Mouse (Mus musculus) heart, embryonic 13.5 days (tissue): ENCODE results near the gene Rras2. TPM values are rescaled to one million over a fixed set of nuclear protein-coding genes. Genes with fewer than 3 reads are reported as not detected.

Experiments used
- ATAC-seq: fragments of 200-750 bp; cut with Nextera tagmentation; 2 replicates; pipeline ENCODE4 v1.8.0; 2017; ENCODE audit warnings: moderate TSS enrichment; ENCODE audit not compliant: insufficient number of reproducible peaks, low FRiP score, low TSS enrichment; ENCODE audit errors: extremely low read depth
- H3K27ac ChIP-seq: fragments of 300-500 bp; sonication (generic); replicated peaks from 2 replicates; pipeline ENCODE4 v1.5.1; 2015; ENCODE audit warnings: moderate library complexity, mild to moderate bottlenecking, inconsistent platforms
- H3K27me3 ChIP-seq: fragments of 300-500 bp; sonication (generic); replicated peaks from 2 replicates; pipeline ENCODE4 v1.6.1; 2015; ENCODE audit warnings: mild to moderate bottlenecking, inconsistent platforms
- H3K36me3 ChIP-seq: fragments of 300-500 bp; sonication (generic); 2 replicates; pipeline ENCODE4 v1.6.1; 2015; ENCODE audit warnings: mild to moderate bottlenecking, inconsistent platforms
- H3K4me1 ChIP-seq: fragments of 300-500 bp; sonication (generic); 2 replicates; pipeline ENCODE4 v1.6.1; 2015; ENCODE audit warnings: inconsistent platforms
- H3K4me2 ChIP-seq: fragments of 300-500 bp; sonication (generic); 2 replicates; pipeline ENCODE4 v1.6.1; 2015; ENCODE audit warnings: inconsistent platforms, mild to moderate bottlenecking, moderate library complexity
- H3K4me3 ChIP-seq: fragments of 300-500 bp; sonication (generic); 2 replicates; pipeline ENCODE4 v1.5.1; 2015; ENCODE audit warnings: moderate library complexity, mild to moderate bottlenecking, inconsistent platforms
- H3K9ac ChIP-seq: fragments of 300-500 bp; sonication (generic); 2 replicates; pipeline ENCODE4 v1.6.1; 2015; ENCODE audit warnings: inconsistent platforms, mild to moderate bottlenecking, moderate library complexity
- H3K9me3 ChIP-seq: fragments of 300-500 bp; sonication (generic); 2 replicates; pipeline ENCODE4 v1.6.1; 2016; ENCODE audit warnings: inconsistent platforms
- WGBS: fragments of 180-500 bp; shearing (Covaris S2); methylation state at CpG from one replicate; pipeline ENCODE4 v1.1.7; 2015; ENCODE audit warnings: mixed read lengths; 5-methylcytosine and 5-hydroxymethylcytosine counted together
- polyA plus RNA-seq: library from polyadenylated mRNA; unstranded; fragments of >200 nt; fragmentation: Nextera tagmentation; extraction: Ambion mirVana; gene quantifications from 2 replicates; pipeline ENCODE4 v1.2.1, GENCODE M21; 2015

The Rras2 gene
- polyA plus RNA-seq, 1 experiment from 2014 or later = 47.2 TPM

GRCm38 (mm10) chr7:114110500-114110899, 7.1 kb downstream of the Rras2 start:
- H3K4me2 ChIP-seq = no peak overlapping the region
- H3K36me3 ChIP-seq = no peaks in the 10 kb centered on the region
- no peaks in the 10 kb centered on the region for H3K9me3 ChIP-seq
- WGBS = 79% methylated on average over 2 of the region's 2 CpGs
- H3K4me1 ChIP-seq = peaks cover 86% of the 10 kb centered on the region
- no peak overlapping the region for H3K4me3 ChIP-seq
- no peak overlapping the region for H3K9ac ChIP-seq
- no peaks in the 10 kb centered on the region for H3K27me3 ChIP-seq
- no peak for ATAC-seq
- no peak overlapping the region for H3K27ac ChIP-seq

- peak overlapping the region; percentile 64 for H3K9ac ChIP-seq
- H3K27ac ChIP-seq = peak overlapping the region; percentile 72
- WGBS = 51% methylated on average over 8 of the region's 8 CpGs
- H3K27me3 ChIP-seq = no peaks in the 10 kb centered on the region
- no peak overlapping the region for H3K4me3 ChIP-seq
- peak overlapping the region; percentile 32 for H3K4me2 ChIP-seq
- H3K36me3 ChIP-seq = no peaks in the 10 kb centered on the region
- H3K4me1 ChIP-seq = peaks cover 97% of the 10 kb centered on the region
- ATAC-seq = no peak
- H3K9me3 ChIP-seq = no peaks in the 10 kb centered on the region
Measured at GRCm38 (mm10) chr7:114105886-114106285, 11.7 kb downstream of the Rras2 start.

GRCm38 (mm10) chr7:114103629-114104347, 13.8 kb downstream of the Rras2 start:
- Histone ChIP-seq H3K27me3 (no peaks in the 10 kb centered on the region), H3K9me3 (no peaks in the 10 kb centered on the region), H3K4me3 (peak overlapping the region; percentile 14), H3K4me2 (peak overlapping the region; percentile 55), H3K27ac (peak overlapping the region; percentile 44), H3K9ac (peak overlapping the region; percentile 41; the same call in 1 of the 2 replicates), H3K36me3 (no peaks in the 10 kb centered on the region), H3K4me1 (peaks cover 94% of the 10 kb centered on the region)
- WGBS = 54% methylated on average over 24 of the region's 24 CpGs
- no peak for ATAC-seq

- H3K4me3 ChIP-seq = no peak overlapping the region
- ATAC-seq = no peak
- WGBS = 76% methylated on average over 4 of the region's 4 CpGs
- no peaks in the 10 kb centered on the region for H3K36me3 ChIP-seq
- no peak overlapping the region for H3K9ac ChIP-seq
- no peaks in the 10 kb centered on the region for H3K9me3 ChIP-seq
- H3K4me1 ChIP-seq = peaks cover 93% of the 10 kb centered on the region
- H3K27me3 ChIP-seq = no peaks in the 10 kb centered on the region
- no peak overlapping the region for H3K27ac ChIP-seq
- H3K4me2 ChIP-seq = no peak overlapping the region
Measured at GRCm38 (mm10) chr7:114103152-114103551, 14.4 kb downstream of the Rras2 start.

GRCm38 (mm10) chr7:114102609-114103008, 15.0 kb downstream of the Rras2 start:
- Histone ChIP-seq H3K27ac (no peak overlapping the region), H3K4me2 (no peak overlapping the region), H3K9ac (no peak overlapping the region), H3K36me3 (no peaks in the 10 kb centered on the region), H3K4me3 (no peak overlapping the region), H3K4me1 (peaks cover 89% of the 10 kb centered on the region), H3K9me3 (no peaks in the 10 kb centered on the region), H3K27me3 (no peaks in the 10 kb centered on the region)
- no peak for ATAC-seq
- 53% methylated on average over 4 of the region's 4 CpGs for WGBS

GRCm38 (mm10) chr7:114101412-114101811, 16.2 kb downstream of the Rras2 start:
- Histone ChIP-seq H3K9me3 (no peaks in the 10 kb centered on the region), H3K36me3 (no peaks in the 10 kb centered on the region), H3K9ac (no peak overlapping the region), H3K4me3 (no peak overlapping the region), H3K4me1 (peaks cover 88% of the 10 kb centered on the region), H3K27ac (peak overlapping the region; percentile 56; the same call in 1 of the 2 replicates), H3K27me3 (no peaks in the 10 kb centered on the region), H3K4me2 (no peak overlapping the region)
- ATAC-seq = no peak
- WGBS = 33% methylated on average over 3 of the region's 3 CpGs

GRCm38 (mm10) chr7:114093548-114094174, 23.9 kb downstream of the Rras2 start:
- peaks cover 85% of the 10 kb centered on the region for H3K4me1 ChIP-seq
- H3K9ac ChIP-seq = peak overlapping the region; percentile 50; the same call in 1 of the 2 replicates
- H3K4me2 ChIP-seq = no peak overlapping the region
- H3K36me3 ChIP-seq = no peaks in the 10 kb centered on the region
- 73% methylated on average over 8 of the region's 8 CpGs for WGBS
- no peak for ATAC-seq
- no peak overlapping the region for H3K4me3 ChIP-seq
- H3K27me3 ChIP-seq = no peaks in the 10 kb centered on the region
- H3K9me3 ChIP-seq = no peaks in the 10 kb centered on the region
- no peak overlapping the region for H3K27ac ChIP-seq

- ATAC-seq = no peak
- Histone ChIP-seq H3K27ac (no peak overlapping the region), H3K27me3 (no peaks in the 10 kb centered on the region), H3K9ac (no peak overlapping the region), H3K4me3 (no peak overlapping the region), H3K4me2 (no peak overlapping the region), H3K4me1 (peaks cover 93% of the 10 kb centered on the region), H3K36me3 (no peaks in the 10 kb centered on the region), H3K9me3 (no peaks in the 10 kb centered on the region)
- 67% methylated on average over 10 of the region's 10 CpGs for WGBS
Measured at GRCm38 (mm10) chr7:114090892-114091545, 26.6 kb downstream of the Rras2 start.

GRCm38 (mm10) chr7:114090231-114090630, 27.4 kb downstream of the Rras2 start:
- no peaks in the 10 kb centered on the region for H3K27me3 ChIP-seq
- no peak overlapping the region for H3K27ac ChIP-seq
- H3K4me3 ChIP-seq = no peak overlapping the region
- WGBS = 69% methylated on average over 3 of the region's 3 CpGs
- no peak for ATAC-seq
- H3K4me2 ChIP-seq = no peak overlapping the region
- H3K9me3 ChIP-seq = no peaks in the 10 kb centered on the region
- no peaks in the 10 kb centered on the region for H3K36me3 ChIP-seq
- peaks cover 86% of the 10 kb centered on the region for H3K4me1 ChIP-seq
- H3K9ac ChIP-seq = no peak overlapping the region

- Histone ChIP-seq H3K36me3 (no peaks in the 10 kb centered on the region), H3K27me3 (no peaks in the 10 kb centered on the region), H3K9ac (no peak overlapping the region), H3K4me3 (no peak overlapping the region), H3K9me3 (no peaks in the 10 kb centered on the region), H3K4me2 (no peak overlapping the region), H3K27ac (peak overlapping the region; percentile 6; the same call in 1 of the 2 replicates), H3K4me1 (peaks cover 84% of the 10 kb centered on the region)
- 41% methylated on average over 5 of the region's 5 CpGs for WGBS
- no peak for ATAC-seq
Measured at GRCm38 (mm10) chr7:114088918-114089317, 28.7 kb downstream of the Rras2 start.

GRCm38 (mm10) chr7:114087986-114088385, 29.6 kb downstream of the Rras2 start:
- no peak for ATAC-seq
- Histone ChIP-seq H3K9me3 (no peaks in the 10 kb centered on the region), H3K4me2 (peak overlapping the region; percentile 30), H3K27ac (no peak overlapping the region), H3K4me1 (peaks cover 82% of the 10 kb centered on the region), H3K27me3 (no peaks in the 10 kb centered on the region), H3K9ac (peak overlapping the region; percentile 41), H3K4me3 (no peak overlapping the region), H3K36me3 (no peaks in the 10 kb centered on the region)
- 35% methylated on average over 11 of the region's 11 CpGs for WGBS
